Mouse (Mus musculus) bone marrow macrophage, adult 2 months (primary cell): ENCODE data around the gene Krt71.

Source experiments
- CTCF ChIP-seq: IDR thresholded peaks from 2 replicates; pipeline ENCODE4 v1.5.1; 2012; ENCODE audit warnings: low read depth, mild to moderate bottlenecking, low read length, moderate library complexity
- POLR2A ChIP-seq: IDR thresholded peaks from 2 replicates; pipeline ENCODE4 v1.6.1; 2012; ENCODE audit warnings: mild to moderate bottlenecking, low read depth, low read length, borderline replicate concordance

- no peak for TF ChIP-seq CTCF
- no peak for TF ChIP-seq POLR2A
Observed at GRCm38 (mm10) chr15:101730653-101731052, 12.3 kb downstream of the Krt71 start.
